Mouse (Mus musculus) ES-Bruce4 (cell line): ENCODE measurements at regions not wholly inside any gene's neighbourhood (a gene's known extent, or its start where the extent isn't known, plus 50 kb on each side); places are given as distances from the start of the nearest gene placed in this dataset.

Source experiments
- CTCF ChIP-seq: IDR thresholded peaks from one replicate; pipeline ENCODE4 v1.8.1; 2011; ENCODE audit warnings: low read depth, low read length
- EP300 ChIP-seq: IDR thresholded peaks from 2 replicates; pipeline ENCODE4 v1.6.1; 2011; ENCODE audit warnings: low read depth, low read length; ENCODE audit not compliant: insufficient read depth
- POLR2A ChIP-seq: IDR thresholded peaks from one replicate; pipeline ENCODE4 v1.8.1; 2011; ENCODE audit warnings: low read length; ENCODE audit not compliant: insufficient read depth

DNA sequence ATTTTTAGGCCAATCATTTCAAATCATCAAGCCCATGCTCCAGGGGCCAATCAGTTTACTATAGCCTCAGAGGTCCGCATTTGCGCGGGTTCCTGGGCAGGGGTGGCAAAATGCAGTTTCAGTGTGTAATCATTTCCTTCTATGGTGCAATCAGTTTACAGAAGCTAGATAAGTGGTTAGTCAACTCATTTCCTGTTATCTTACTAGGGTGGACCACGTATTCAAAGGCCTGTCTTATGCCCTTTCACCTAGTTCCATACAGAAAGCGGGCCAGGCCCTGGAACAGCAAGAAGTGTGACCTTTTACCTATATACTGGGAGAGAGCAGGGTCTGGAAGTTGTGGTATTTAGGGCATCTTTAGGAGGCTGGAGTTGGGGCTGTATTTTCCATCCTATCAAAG is 62.0 kb upstream of the Qrfpr start:
- TF ChIP-seq CTCF (no peak), POLR2A (no peak), EP300 (no peak)
